Mouse (Mus musculus) kidney, embryonic 16.5 days (tissue): Measurements from ENCODE around the gene Dapk1. TPM values are rescaled to one million over a fixed set of nuclear protein-coding genes. Genes with fewer than 3 reads are reported as not detected.

Experiments used
- ATAC-seq: fragments of 200-750 bp; cut with Nextera tagmentation; 2 replicates; pipeline ENCODE4 v1.8.0; 2017; ENCODE audit warnings: moderate TSS enrichment; ENCODE audit not compliant: low FRiP score, low TSS enrichment
- H3K27ac ChIP-seq: fragments of 300-500 bp; sonication (generic); 2 replicates; pipeline ENCODE4 v1.5.1; 2014; ENCODE audit warnings: low read length
- H3K27me3 ChIP-seq: fragments of 300-500 bp; sonication (generic); 2 replicates; pipeline ENCODE4 v1.6.1; 2014; ENCODE audit warnings: low read length, control low read depth, mixed read lengths; ENCODE audit not compliant: insufficient read depth
- H3K36me3 ChIP-seq: fragments of 300-500 bp; sonication (generic); 2 replicates; pipeline ENCODE4 v1.6.1; 2014; ENCODE audit warnings: low read length, control low read depth, mixed read lengths; ENCODE audit not compliant: insufficient read depth
- H3K4me1 ChIP-seq: fragments of 300-500 bp; sonication (generic); 2 replicates; pipeline ENCODE4 v1.6.1; 2014; ENCODE audit warnings: low read length, control low read depth, mixed read lengths; ENCODE audit not compliant: insufficient read depth
- H3K4me2 ChIP-seq: fragments of 300-500 bp; sonication (generic); replicated peaks from 2 replicates; pipeline ENCODE4 v1.6.1; 2014; ENCODE audit warnings: low read depth, low read length
- H3K4me3 ChIP-seq: fragments of 300-500 bp; sonication (generic); 2 replicates; pipeline ENCODE4 v1.5.1; 2014; ENCODE audit warnings: mild to moderate bottlenecking, low read length
- H3K9ac ChIP-seq: fragments of 300-500 bp; sonication (generic); replicated peaks from 2 replicates; pipeline ENCODE4 v1.6.1; 2014; ENCODE audit warnings: low read length
- H3K9me3 ChIP-seq: fragments of 300-500 bp; sonication (generic); 2 replicates; pipeline ENCODE4 v1.6.1; 2016; ENCODE audit warnings: low read length, control low read depth
- WGBS: fragments of 180-500 bp; shearing (Covaris S2); extraction: QIAGEN DNeasy Blood & Tissue Kit; methylation state at CpG from one replicate; pipeline ENCODE4 v1.1.7; 2014; 5-methylcytosine and 5-hydroxymethylcytosine counted together
- polyA plus RNA-seq: library from polyadenylated mRNA; unstranded; fragments of >200 nt; fragmentation: Nextera tagmentation; extraction: Ambion mirVana; gene quantifications from 2 replicates; pipeline ENCODE4 v1.2.1, GENCODE M21; 2015

Dapk1 gene
- polyA plus RNA-seq: 25.3 and 26.5 TPM in 2 replicates

- Histone ChIP-seq H3K9me3 (peaks cover 3% of the 10 kb centered on the region; the same call in 1 of the 2 replicates), H3K27ac (peak within 1 kb of the TSS; percentile 92), H3K9ac (peak within 1 kb of the TSS; percentile 91), H3K36me3 (0 out of 2 replicates have a peak, but pooled peaks cover 2% of the 10 kb centered on the region), H3K4me1 (peaks cover 21% of the 10 kb centered on the region), H3K27me3 (no peaks in the 10 kb centered on the region), H3K4me3 (peak within 1 kb of the TSS; percentile 83), H3K4me2 (peak within 1 kb of the TSS; percentile 81)
- under 1% methylated on average over 63 of the region's 90 CpGs for WGBS
- ATAC-seq: peak; percentile 89
Observed at GRCm38 (mm10) chr13:60601436-60602415, at the start of gene Dapk1. TSS of gene Dapk1 (plus strand) at chr13:60601947.

GRCm38 (mm10) chr13:60553326-60553725 lies 48.4 kb upstream of the Dapk1 start:
- Histone ChIP-seq H3K27ac (no peak overlapping the region), H3K36me3 (no peaks in the 10 kb centered on the region), H3K9ac (no peak overlapping the region), H3K9me3 (no peaks in the 10 kb centered on the region), H3K4me1 (no peaks in the 10 kb centered on the region), H3K27me3 (no peaks in the 10 kb centered on the region), H3K4me3 (no peak overlapping the region), H3K4me2 (no peak overlapping the region)
- WGBS: 65% methylated on average over 3 of the region's 3 CpGs
- ATAC-seq: no peak

- Histone ChIP-seq H3K27ac (peak overlapping the region; percentile 34; the same call in 1 of the 2 replicates), H3K27me3 (no peaks in the 10 kb centered on the region), H3K4me2 (no peak overlapping the region), H3K36me3 (no peaks in the 10 kb centered on the region), H3K4me1 (no peaks in the 10 kb centered on the region), H3K4me3 (no peak overlapping the region), H3K9me3 (peaks cover 3% of the 10 kb centered on the region; the same call in 1 of the 2 replicates), H3K9ac (no peak overlapping the region)
- no peak for ATAC-seq
Observed at GRCm38 (mm10) chr13:60556476-60556875, 45.3 kb upstream of the Dapk1 start.

- no peaks in the 10 kb centered on the region for H3K4me1 ChIP-seq
- H3K27ac ChIP-seq: peak overlapping the region; percentile 34; the same call in 1 of the 2 replicates
- no peak overlapping the region for H3K4me3 ChIP-seq
- no peak overlapping the region for H3K9ac ChIP-seq
- ATAC-seq: 0 out of 2 replicates have a peak, but pooled peaks have one; percentile 54
- peaks cover 3% of the 10 kb centered on the region; the same call in 1 of the 2 replicates for H3K9me3 ChIP-seq
- no peaks in the 10 kb centered on the region for H3K27me3 ChIP-seq
- no peaks in the 10 kb centered on the region for H3K36me3 ChIP-seq
- no peak overlapping the region for H3K4me2 ChIP-seq
Observed at GRCm38 (mm10) chr13:60556911-60557310, 44.8 kb upstream of the Dapk1 start.

GRCm38 (mm10) chr13:60564303-60564702 lies 37.4 kb upstream of the Dapk1 start:
- H3K4me1 ChIP-seq: no peaks in the 10 kb centered on the region
- 0 out of 2 replicates have a peak overlapping the region, but pooled peaks have one; percentile 11 for H3K9ac ChIP-seq
- H3K4me2 ChIP-seq: no peak overlapping the region
- H3K36me3 ChIP-seq: no peaks in the 10 kb centered on the region
- no peak for ATAC-seq
- H3K27me3 ChIP-seq: no peaks in the 10 kb centered on the region
- no peak overlapping the region for H3K27ac ChIP-seq
- H3K9me3 ChIP-seq: peaks cover 3% of the 10 kb centered on the region; the same call in 1 of the 2 replicates
- WGBS: 49% methylated on average over 6 of the region's 6 CpGs
- no peak overlapping the region for H3K4me3 ChIP-seq

- H3K27me3 ChIP-seq: no peaks in the 10 kb centered on the region
- H3K4me2 ChIP-seq: no peak overlapping the region
- no peak overlapping the region for H3K9ac ChIP-seq
- 0 out of 2 replicates have a peak, but pooled peaks cover 5% of the 10 kb centered on the region for H3K9me3 ChIP-seq
- no peak for ATAC-seq
- H3K36me3 ChIP-seq: no peaks in the 10 kb centered on the region
- 96% methylated on average over 1 of the region's 1 CpGs for WGBS
- no peak overlapping the region for H3K4me3 ChIP-seq
- H3K4me1 ChIP-seq: no peaks in the 10 kb centered on the region
- H3K27ac ChIP-seq: no peak overlapping the region
Observed at GRCm38 (mm10) chr13:60568934-60569548, 32.7 kb upstream of the Dapk1 start.

GRCm38 (mm10) chr13:60569549-60569941 lies 32.2 kb upstream of the Dapk1 start:
- no peaks in the 10 kb centered on the region for H3K36me3 ChIP-seq
- no peak overlapping the region for H3K4me3 ChIP-seq
- no peak overlapping the region for H3K27ac ChIP-seq
- H3K4me1 ChIP-seq: no peaks in the 10 kb centered on the region
- no peaks in the 10 kb centered on the region for H3K27me3 ChIP-seq
- no peak overlapping the region for H3K9ac ChIP-seq
- 0 out of 2 replicates have a peak, but pooled peaks cover 5% of the 10 kb centered on the region for H3K9me3 ChIP-seq
- 95% methylated on average over 1 of the region's 1 CpGs for WGBS
- no peak overlapping the region for H3K4me2 ChIP-seq
- ATAC-seq: no peak

GRCm38 (mm10) chr13:60573541-60573940 lies 28.2 kb upstream of the Dapk1 start:
- Histone ChIP-seq H3K36me3 (no peaks in the 10 kb centered on the region), H3K4me2 (no peak overlapping the region), H3K27ac (no peak overlapping the region), H3K9me3 (0 out of 2 replicates have a peak, but pooled peaks cover 5% of the 10 kb centered on the region), H3K27me3 (no peaks in the 10 kb centered on the region), H3K4me3 (no peak overlapping the region), H3K4me1 (0 out of 2 replicates have a peak, but pooled peaks cover 3% of the 10 kb centered on the region), H3K9ac (no peak overlapping the region)
- WGBS: 66% methylated on average over 3 of the region's 3 CpGs
- no peak; the same call in 1 of the 2 replicates for ATAC-seq

GRCm38 (mm10) chr13:60573971-60574370 lies 27.8 kb upstream of the Dapk1 start:
- Histone ChIP-seq H3K4me3 (no peak overlapping the region), H3K27me3 (no peaks in the 10 kb centered on the region), H3K27ac (no peak overlapping the region), H3K36me3 (no peaks in the 10 kb centered on the region), H3K4me1 (0 out of 2 replicates have a peak, but pooled peaks cover 5% of the 10 kb centered on the region), H3K9me3 (0 out of 2 replicates have a peak, but pooled peaks cover 5% of the 10 kb centered on the region), H3K9ac (no peak overlapping the region), H3K4me2 (no peak overlapping the region)
- WGBS: 50% methylated on average over 8 of the region's 8 CpGs
- ATAC-seq: no peak
